In genomic region chr9:35210542-35211474, GRCm38 (mm10) we compare ENCODE assay signal across 7 mouse cellular contexts. TPM values are rescaled to one million over a fixed set of nuclear protein-coding genes. Genes with fewer than 3 reads are reported as not detected.
DNase-seq lines count a peak whose midpoint lies in the region; ATAC-seq lines count a peak whose summit lies in the region.

Gene Foxred1, minus strand, starts transcription at chr9:35211055.

- peak within 1 kb of the TSS; percentile 83 for H3K27ac ChIP-seq in embryonic facial prominence, embryonic 12.5 days
- peak within 1 kb of the TSS; percentile 71 for H3K27ac ChIP-seq in limb, embryonic 11.5 days (replicated peaks; ENCODE audit: low read depth, low read length)
- peak within 1 kb of the TSS; percentile 91 for H3K27ac ChIP-seq in midbrain, embryonic 14.5 days (replicated peaks; ENCODE audit: low read depth, low read length)

- no peaks in the 10 kb centered on the region for H3K27me3 ChIP-seq in embryonic facial prominence, embryonic 12.5 days
- no peaks in the 10 kb centered on the region for H3K27me3 ChIP-seq in limb, embryonic 11.5 days (ENCODE audit: control insufficient read depth, insufficient read depth, low read length)
- no peaks in the 10 kb centered on the region for H3K27me3 ChIP-seq in midbrain, embryonic 14.5 days (ENCODE audit: control insufficient read depth, insufficient read depth, low read length)

- peaks cover 57% of the 10 kb centered on the region for H3K36me3 ChIP-seq in embryonic facial prominence, embryonic 12.5 days
- H3K36me3 ChIP-seq in limb, embryonic 11.5 days (ENCODE audit: control insufficient read depth, insufficient read depth, low read length), result peaks cover 27% of the 10 kb centered on the region
- peaks cover 55% of the 10 kb centered on the region for H3K36me3 ChIP-seq in midbrain, embryonic 14.5 days (ENCODE audit: control insufficient read depth, insufficient read depth, low read length)

- H3K4me1 ChIP-seq in embryonic facial prominence, embryonic 12.5 days, result peaks cover 16% of the 10 kb centered on the region; the same call in 1 of the 2 replicates
- peaks cover 6% of the 10 kb centered on the region; the same call in 1 of the 2 replicates for H3K4me1 ChIP-seq in limb, embryonic 11.5 days (ENCODE audit: control insufficient read depth, insufficient read depth, low read length)
- peaks cover 15% of the 10 kb centered on the region for H3K4me1 ChIP-seq in midbrain, embryonic 14.5 days (ENCODE audit: control insufficient read depth, insufficient read depth, low read length)

- peak within 1 kb of the TSS; percentile 80 for H3K9ac ChIP-seq in embryonic facial prominence, embryonic 12.5 days
- peak within 1 kb of the TSS; percentile 75 for H3K9ac ChIP-seq in limb, embryonic 11.5 days (ENCODE audit: low read length)
- peak within 1 kb of the TSS; percentile 82 for H3K9ac ChIP-seq in midbrain, embryonic 14.5 days (replicated peaks; ENCODE audit: low read length)

- no peaks in the 10 kb centered on the region for H3K9me3 ChIP-seq in embryonic facial prominence, embryonic 12.5 days
- no peaks in the 10 kb centered on the region for H3K9me3 ChIP-seq in limb, embryonic 11.5 days (ENCODE audit: control insufficient read depth, low read length)
- no peaks in the 10 kb centered on the region for H3K9me3 ChIP-seq in midbrain, embryonic 14.5 days (ENCODE audit: control insufficient read depth, low read length)

- H3K4me2 ChIP-seq in embryonic facial prominence, embryonic 12.5 days (replicated peaks), result peak within 1 kb of the TSS; percentile 80
- H3K4me2 ChIP-seq in limb, embryonic 11.5 days (ENCODE audit: low read depth, severe bottlenecking), result peak within 1 kb of the TSS; percentile 80
- H3K4me2 ChIP-seq in midbrain, embryonic 14.5 days (ENCODE audit: low read length), result peak within 1 kb of the TSS; percentile 95

- peak; percentile 98 for DNase-seq in adrenal gland, postnatal 25 days
- peak; percentile 100 for DNase-seq in heart, adult 11 months
- DNase-seq in kidney, adult 18-20 months, result peak; percentile 98
- peak; percentile 100 for DNase-seq in limb, embryonic 11.5 days (ENCODE audit: low spot score)
- DNase-seq in midbrain, embryonic 14.5 days, result peak; percentile 100
- DNase-seq in spleen, adult 18-20 months, result peak; percentile 98

- 1% methylated on average over 72 of the region's 72 CpGs for WGBS in embryonic facial prominence, embryonic 12.5 days
- under 1% methylated on average over 72 of the region's 72 CpGs for WGBS in limb, embryonic 11.5 days
- WGBS in midbrain, embryonic 14.5 days, result under 1% methylated on average over 72 of the region's 72 CpGs

- ATAC-seq in embryonic facial prominence, embryonic 12.5 days (ENCODE audit: insufficient number of reproducible peaks, insufficient read depth, low FRiP score, low TSS enrichment), result peak; percentile 100
- peak; percentile 100 for ATAC-seq in limb, embryonic 11.5 days (ENCODE audit: insufficient number of reproducible peaks, low FRiP score, low TSS enrichment, low read depth)
- peak; percentile 100 for ATAC-seq in midbrain, embryonic 14.5 days (ENCODE audit: low FRiP score, low TSS enrichment)

- peak within 1 kb of the TSS; percentile 71 for H3K4me3 ChIP-seq in embryonic facial prominence, embryonic 12.5 days
- H3K4me3 ChIP-seq in limb, embryonic 11.5 days (ENCODE audit: low read depth, low read length), result peak within 1 kb of the TSS; percentile 73
- H3K4me3 ChIP-seq in midbrain, embryonic 14.5 days (replicated peaks; ENCODE audit: low read depth, low read length), result peak within 1 kb of the TSS; percentile 85

RNA-seq across cellular contexts. Expression of gene Foxred1, which starts in this region (rescaled TPM):
- 46.6 and 57.8 TPM in 2 replicates for total RNA-seq in adrenal gland, postnatal 25 days (2021)
- 49.5 and 52.7 TPM in 2 replicates for polyA plus RNA-seq in embryonic facial prominence, embryonic 12.5 days (2016; fragmentation: Nextera tagmentation; extraction: Ambion mirVana)
- polyA plus RNA-seq in limb, embryonic 11.5 days (2014; fragmentation: Nextera tagmentation; extraction: Ambion mirVana), result 35.7 and 39.8 TPM in 2 replicates
- 32.9 and 40.6 TPM in 2 replicates for polyA plus RNA-seq in midbrain, embryonic 14.5 days (2014; fragmentation: Nextera tagmentation; extraction: Ambion mirVana)

Comparison
In these comparisons a context has a peak if more than half of its experiments do, and no peak if none do; other contexts are left out.
1. Peak in every context shown above with its lines: DNase-seq, ATAC-seq, H3K4me3 ChIP-seq and H3K27ac ChIP-seq.